In the genomic region with DNA sequence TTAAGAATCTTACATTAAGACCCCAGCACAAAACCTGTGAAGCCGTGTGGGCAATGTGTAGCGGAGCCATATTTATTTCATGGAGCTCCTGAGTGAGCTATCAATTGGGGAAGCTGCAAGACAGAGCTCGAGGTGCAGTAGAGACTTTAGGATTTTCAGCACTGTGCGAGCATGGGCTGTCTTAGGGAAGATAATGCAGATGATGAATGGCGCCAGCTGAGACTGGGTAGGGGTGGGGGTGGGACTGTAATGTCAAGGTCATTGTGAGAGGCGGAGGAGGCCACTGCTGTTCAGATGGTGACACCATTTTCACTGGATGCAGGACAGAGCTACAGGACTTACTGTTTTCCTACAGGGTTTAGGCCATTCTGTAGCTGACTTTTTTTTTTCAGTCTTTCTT, we compare ENCODE assay signal across 27 mouse cellular contexts.
DNase-seq lines count a peak whose midpoint lies in the region; TF ChIP-seq lines count a peak whose summit lies in the region.
"Had no signal": no experiment of that assay in that cellular context is flagged by ENCODE, and none has a peak within 500 bp of the region (broad histone marks: within the 10 kb centered on the region; RNA-seq: fewer than 3 reads in every experiment).

No protein-coding gene starts in this region.

- no peaks in the 10 kb centered on the region for H3K79me2 ChIP-seq in C2C12 (ENCODE audit: control insufficient read depth, insufficient read depth)

- no peak overlapping the region for H3K4me3 ChIP-seq in C2C12 (ENCODE audit: insufficient read depth, poor library complexity, severe bottlenecking)
- H3K4me3 ChIP-seq: embryonic facial prominence, embryonic 12.5 days; heart, embryonic 10.5 days; hindbrain, embryonic 13.5 days; kidney, embryonic 15.5 days; limb, embryonic 10.5 days; limb, embryonic 15.5 days; liver, embryonic 13.5 days; megakaryocyte, embryonic 14.5 days had no signal

- no peak for TF ChIP-seq CTCF in C2C12 (IDR thresholded peaks at IDR 0.05; ENCODE audit: control insufficient read depth, insufficient read depth, insufficient read length)

- H3ac ChIP-seq in C2C12 (ENCODE audit: control insufficient read depth, insufficient read length, low read depth): no peak overlapping the region

- H3K36me3 ChIP-seq in C2C12 (ENCODE audit: control insufficient read depth, insufficient read depth): no peaks in the 10 kb centered on the region
- H3K36me3 ChIP-seq: embryonic facial prominence, embryonic 12.5 days; heart, embryonic 10.5 days; hindbrain, embryonic 13.5 days; kidney, embryonic 15.5 days; limb, embryonic 10.5 days; limb, embryonic 15.5 days; liver, embryonic 13.5 days had no signal

- H3K79me3 ChIP-seq in C2C12 (ENCODE audit: low read depth): no peaks in the 10 kb centered on the region

- no peaks in the 10 kb centered on the region for H3K27me3 ChIP-seq in C2C12 (ENCODE audit: control insufficient read depth, insufficient read depth, insufficient read length)
- H3K27me3 ChIP-seq: embryonic facial prominence, embryonic 12.5 days; hindbrain, embryonic 13.5 days; kidney, embryonic 15.5 days; limb, embryonic 15.5 days; liver, embryonic 13.5 days; megakaryocyte, embryonic 14.5 days had no signal

- peak; percentile 47 to 54 for DNase-seq in adrenal gland, adult (ENCODE audit: inconsistent age in 2 of 2, low spot score in 1 of 2)
- DNase-seq in adrenal gland, postnatal 4 days (ENCODE audit: low spot score in 2 of 2): no peak
- DNase-seq in adrenal gland, adult 8-10 months: peak; percentile 8
- DNase-seq in embryo, embryonic 11.5 days (ENCODE audit: low read depth, low spot score): peak; percentile 5
- DNase-seq in cerebellum, adult 11 months: no peak
- DNase-seq in layer of hippocampus, adult 8-10 months (ENCODE audit: low spot score in 2 of 2): no peak
- no peak for DNase-seq in retina, embryonic 14.5 days (ENCODE audit: low spot score)
- DNase-seq: cerebellum, adult 11-12 months; cerebellum, adult 9-11 months; gastrocnemius, postnatal 14 days; heart, postnatal 36 days; kidney, postnatal 25 days; liver, embryonic 13.5 days; lung, adult 18-20 months; lung, postnatal 4 days; midbrain, embryonic 14.5 days; right cerebral cortex, postnatal 4 days; thymus, adult 18-20 months; thymus, postnatal 25 days had no signal

TF ChIP-seq in C2C12, 6 proteins besides CTCF, POLR2A, EP300 and RAD21:
- TF ChIP-seq MAX (IDR thresholded peaks at IDR 0.05) (no peak), CEBPB (IDR thresholded peaks at IDR 0.05; ENCODE audit: low read depth) (no peak), FOSL1 (IDR thresholded peaks at IDR 0.05; ENCODE audit: insufficient read depth, low read length, poor library complexity, severe bottlenecking) (no peak), MYOG (IDR thresholded peaks at IDR 0.05; ENCODE audit: control insufficient read depth, extremely low read depth, insufficient read length) (no peak), USF1 (IDR thresholded peaks at IDR 0.05; ENCODE audit: low read depth) (no peak), MYOD1 (IDR thresholded peaks at IDR 0.05; ENCODE audit: control insufficient read depth, insufficient read length, low read depth) (peak; percentile 33)

Comparison
In these comparisons a context has a peak if more than half of its experiments do, and no peak if none do; other contexts are left out.
1. DNase-seq: peak in adrenal gland, adult (2 of 2), adrenal gland, adult 8-10 months (single experiment) and embryo, embryonic 11.5 days (single experiment); none in adrenal gland, postnatal 4 days (0 of 2), cerebellum, adult 11 months (single experiment), layer of hippocampus, adult 8-10 months (0 of 2) and retina, embryonic 14.5 days (single experiment).